Mouse (Mus musculus) C2C12 (cell line): ENCODE data around the gene Klra3. TPM values are rescaled to one million over a fixed set of nuclear protein-coding genes. Genes with fewer than 3 reads are reported as not detected.

Source experiments
- polyA plus RNA-seq: library from polyadenylated mRNA; unstranded; fragments of >200 nt; fragmentation: generic; extraction: Trizol; gene quantifications from one replicate; pipeline ENCODE4 v1.2.1, GENCODE M21; 2012; ENCODE audit warnings: missing spikeins

Gene Klra3
- polyA plus RNA-seq, 1 experiment: not detected

Other genes starting within 250 kb of the Klra3 start
- not detected for gene Klra8, start 207.7 kb downstream of the Klra3 start, polyA plus RNA-seq
- not detected for gene Klra9, start 144.5 kb downstream of the Klra3 start, polyA plus RNA-seq
- not detected for gene Klra7, start 104.3 kb downstream of the Klra3 start, polyA plus RNA-seq
- gene Klra10, start 55.6 kb downstream of the Klra3 start, polyA plus RNA-seq: not detected
- gene Klra1, start 49.3 kb upstream of the Klra3 start, polyA plus RNA-seq: not detected